Mouse (Mus musculus) G1E (cell line): ENCODE results near the gene Tulp2. TPM values are rescaled to one million over a fixed set of nuclear protein-coding genes. Genes with fewer than 3 reads are reported as not detected.
A peak's percentile ranks its signal among the peaks of the same experiment; 100 is the strongest.
"Not testable (repeated sequence)": the region's sequence is repeated elsewhere in the genome, so short reads cannot be mapped to it uniquely, and the experiment has no call there.

ENCODE experiments used
- ATAC-seq: 2 replicates; pipeline ENCODE4 v1.8.0; 2016; ENCODE audit warnings: mild to moderate bottlenecking; ENCODE audit not compliant: insufficient number of reproducible peaks, poor library complexity, low FRiP score, severe bottlenecking; ENCODE audit errors: extremely low read depth
- DNase-seq: peaks from one replicate; pipeline ENCODE4 v3.0.0; 2012; ENCODE audit warnings: low spot score
- H3K27me3 ChIP-seq: 2 replicates; pipeline ENCODE4 v1.6.1; 2012; ENCODE audit warnings: mild to moderate bottlenecking, low read length, inconsistent platforms; ENCODE audit not compliant: insufficient read depth
- H3K36me3 ChIP-seq: replicated peaks from 2 replicates; pipeline ENCODE3; 2012; ENCODE audit warnings: mild to moderate bottlenecking, inconsistent platforms
- H3K4me1 ChIP-seq: 2 replicates; pipeline ENCODE4 v1.6.1; 2012; ENCODE audit warnings: low read depth, low read length, inconsistent platforms, mixed read lengths; ENCODE audit not compliant: insufficient read depth
- H3K4me3 ChIP-seq: 2 replicates; pipeline ENCODE4 v1.5.1; 2012; ENCODE audit warnings: low read depth, mild to moderate bottlenecking, inconsistent platforms, low read length, moderate library complexity, mixed read lengths
- H3K9me3 ChIP-seq: replicated peaks from 2 replicates; pipeline ENCODE4 v1.6.1; 2012; ENCODE audit warnings: inconsistent platforms
- CTCF ChIP-seq: IDR thresholded peaks from 2 replicates; pipeline ENCODE4 v1.5.1; 2012; ENCODE audit warnings: low read depth, low read length, inconsistent platforms, mixed read lengths
- GATA1 ChIP-seq: IDR thresholded peaks from 2 replicates; pipeline ENCODE4 v1.6.1; 2012; ENCODE audit warnings: borderline replicate concordance, low read length, inconsistent platforms, mixed read lengths
- GATA2 ChIP-seq: IDR thresholded peaks from 2 replicates; pipeline ENCODE4 v1.6.1; 2012; ENCODE audit warnings: low read depth, low read length, inconsistent platforms, borderline replicate concordance
- POLR2AphosphoS5 ChIP-seq: IDR thresholded peaks from 2 replicates; pipeline ENCODE4 v1.6.1; 2012; ENCODE audit warnings: low read depth, low read length, inconsistent platforms; ENCODE audit not compliant: insufficient replicate concordance
- TAL1 ChIP-seq: conservative IDR thresholded peaks from 2 replicates; pipeline ENCODE4 v1.6.1; 2012; ENCODE audit warnings: low read depth, low read length, inconsistent platforms, mixed read lengths
- polyA plus RNA-seq: library from polyadenylated mRNA; stranded (reverse); fragments of >175 nt; gene quantifications from 2 replicates; pipeline ENCODE4 v1.2.3, GENCODE M21; 2012
- total RNA-seq, 2 experiments: library from RNA; stranded (forward) in 1 of 2; stranded (reverse) in 1 of 2; fragments of 200-1000 nt in 1 of 2; fragments of >200 nt in 1 of 2; fragmentation: Nextera tagmentation in 1 of 2; gene quantifications; 2 replicates each; pipeline ENCODE4 v1.2.3; 2014 to 2017

The Tulp2 gene
- total and polyA plus RNA-seq, 3 experiments = 0.49 to 1.7 (median 0.98) TPM

- Histone ChIP-seq H3K27me3 (no peaks in the 10 kb centered on the region), H3K9me3 (no peaks in the 10 kb centered on the region), H3K36me3 (peaks cover 31% of the 10 kb centered on the region), H3K4me3 (peak overlapping the region; percentile 94), H3K4me1 (peaks cover 65% of the 10 kb centered on the region)
- TF ChIP-seq GATA1 (no peak), TAL1 (no peak), POLR2AphosphoS5 (no peak)
- ATAC-seq = no peak
- no peak for DNase-seq
Measured at GRCm38 (mm10) chr7:45523678-45524170, 42.0 kb downstream of the Tulp2 start.

DNA sequence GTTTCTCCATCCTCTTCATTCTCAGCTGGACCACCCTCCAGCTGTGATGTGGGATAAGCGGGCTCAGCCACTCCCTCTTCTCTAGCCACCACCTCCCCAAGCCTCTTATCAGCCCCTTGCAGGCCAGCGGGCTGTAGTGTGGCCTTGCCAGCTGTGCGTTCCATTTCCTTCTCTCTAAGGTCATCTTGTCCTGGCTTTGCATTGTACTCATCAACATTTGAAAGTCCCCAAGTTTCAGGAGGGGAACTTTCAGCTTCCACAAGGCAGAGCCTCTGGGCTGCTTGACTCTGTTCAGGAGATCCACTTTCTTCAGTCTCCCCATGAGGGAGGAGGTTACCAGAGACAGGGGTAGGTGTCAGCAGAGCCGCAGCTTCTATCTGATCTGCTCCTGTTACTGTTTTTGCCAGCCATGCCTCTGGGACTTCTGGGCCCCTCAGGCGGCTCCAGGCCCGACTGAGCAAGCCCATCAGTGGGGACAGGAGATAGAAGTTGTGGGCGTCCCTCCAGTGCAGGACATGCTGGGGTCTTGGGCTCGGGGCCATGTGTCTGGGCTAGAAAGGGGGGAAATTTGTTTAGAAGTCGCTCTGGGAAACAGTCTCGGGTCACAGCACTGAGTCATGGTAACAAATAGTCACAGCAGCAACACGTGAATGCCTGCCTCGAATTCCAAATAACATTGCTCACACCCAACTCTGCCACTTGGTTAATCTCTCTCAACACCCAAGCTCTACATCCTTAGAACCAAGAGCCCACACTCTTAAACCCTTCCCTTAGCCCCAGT lies 43.4 kb downstream of the Tulp2 start:
- peak; percentile 81 for DNase-seq

DNA sequence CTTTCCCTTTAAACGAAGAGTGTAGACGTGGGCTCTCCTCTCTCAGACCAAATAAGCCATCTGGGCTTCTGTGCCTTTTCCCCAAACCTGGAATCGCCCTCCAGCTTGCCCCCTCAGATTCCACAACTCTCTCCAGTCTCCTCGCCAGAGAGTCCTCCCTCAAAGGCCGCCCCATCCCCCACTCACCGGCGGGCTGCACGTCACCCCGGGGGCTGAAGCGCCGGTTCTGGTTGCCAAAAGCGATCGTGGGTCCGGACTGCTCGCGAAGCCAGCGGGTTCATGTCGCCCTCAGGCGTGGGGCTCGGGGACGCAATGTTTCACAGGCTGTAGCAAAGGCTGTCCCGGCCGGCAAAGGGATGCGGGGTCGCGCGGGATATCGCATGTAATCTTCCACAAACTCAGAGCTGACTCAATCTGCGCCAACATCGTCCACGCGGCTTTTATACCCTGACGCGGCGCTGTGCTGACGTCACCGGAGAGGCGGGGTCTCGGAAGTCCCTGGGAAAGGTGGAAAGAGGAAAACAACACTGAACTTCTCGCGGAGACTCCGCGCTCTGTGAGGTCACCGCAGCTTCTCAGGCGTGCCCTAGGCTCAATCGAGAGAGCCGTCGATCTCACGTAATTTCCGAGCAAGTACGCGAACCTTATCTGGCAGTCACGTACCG lies 44.3 kb downstream of the Tulp2 start, which contains the start of the genes Ppp1r15a and Plekha4:
Gene Ppp1r15a (minus strand): TSS at position 460 of the 665 bp plus-strand sequence.
Gene Plekha4 (plus strand): TSS at position 522 of the 665 bp plus-strand sequence.
- Histone ChIP-seq H3K27me3 (no peaks in the 10 kb centered on the region), H3K36me3 (peaks cover 29% of the 10 kb centered on the region), H3K4me3 (peak within 1 kb of the TSS; percentile 94), H3K4me1 (peaks cover 69% of the 10 kb centered on the region), H3K9me3 (no peaks in the 10 kb centered on the region)
- ATAC-seq = peak; percentile 73
- peak; percentile 91; the same call in 1 of the 2 replicates for TF ChIP-seq POLR2AphosphoS5
- TF ChIP-seq GATA2 = no peak
- TF ChIP-seq CTCF = no peak
- DNase-seq = peak; percentile 78

More for the DNA sequence above, 43.4 kb downstream of the Tulp2 start:
- peaks cover 67% of the 10 kb centered on the region for H3K4me1 ChIP-seq
- peak overlapping the region; percentile 94 for H3K4me3 ChIP-seq
- TF ChIP-seq GATA1 (no peak), GATA2 (0 out of 2 replicates have a peak, but pooled peaks have one; percentile 80), TAL1 (peak; percentile 100), POLR2AphosphoS5 (0 out of 2 replicates have a peak, but pooled peaks have one; percentile 55)
- H3K36me3 ChIP-seq = peaks cover 31% of the 10 kb centered on the region
- ATAC-seq = peak; percentile 82
- no peaks in the 10 kb centered on the region for H3K27me3 ChIP-seq
- H3K9me3 ChIP-seq = no peaks in the 10 kb centered on the region

- Histone ChIP-seq H3K4me1 (peaks cover 66% of the 10 kb centered on the region), H3K27me3 (peaks cover 2% of the 10 kb centered on the region), H3K4me3 (peak overlapping the region; percentile 94), H3K9me3 (no peaks in the 10 kb centered on the region), H3K36me3 (peaks cover 29% of the 10 kb centered on the region)
- DNase-seq (no peak), ATAC-seq (no peak)
- no peak for TF ChIP-seq GATA2
- TF ChIP-seq POLR2AphosphoS5 = no peak
- no peak for TF ChIP-seq GATA1
- no peak for TF ChIP-seq TAL1
- TF ChIP-seq CTCF = no peak
Measured at GRCm38 (mm10) chr7:45526474-45527120, 44.9 kb downstream of the Tulp2 start.

DNA sequence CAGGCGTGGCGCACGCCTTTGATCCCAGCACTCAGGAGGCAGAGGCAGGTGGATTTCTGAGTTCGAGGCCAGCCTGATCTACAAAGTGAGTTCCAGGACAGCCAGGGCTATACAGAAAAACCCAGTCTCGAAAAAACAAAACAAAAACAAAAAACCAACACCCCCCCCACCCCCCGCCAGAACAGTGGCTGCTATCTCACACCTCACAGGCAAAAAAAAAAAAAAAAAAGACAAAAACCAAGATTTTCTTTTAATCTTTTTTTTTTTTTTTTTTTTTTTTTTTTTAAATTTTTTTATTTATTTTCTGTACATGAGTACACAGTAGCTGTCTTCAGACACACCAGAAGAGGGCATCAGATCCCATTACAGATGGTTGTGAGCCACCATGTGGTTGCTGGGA lies 45.5 kb downstream of the Tulp2 start:
- H3K9me3 ChIP-seq, ATAC-seq, DNase-seq, H3K27me3 ChIP-seq: not testable (repeated sequence)
- peaks cover 61% of the 10 kb centered on the region for H3K4me1 ChIP-seq
- H3K36me3 ChIP-seq = peaks cover 24% of the 10 kb centered on the region
- H3K4me3 ChIP-seq = peak overlapping the region; percentile 59; the same call in 1 of the 2 replicates

DNA sequence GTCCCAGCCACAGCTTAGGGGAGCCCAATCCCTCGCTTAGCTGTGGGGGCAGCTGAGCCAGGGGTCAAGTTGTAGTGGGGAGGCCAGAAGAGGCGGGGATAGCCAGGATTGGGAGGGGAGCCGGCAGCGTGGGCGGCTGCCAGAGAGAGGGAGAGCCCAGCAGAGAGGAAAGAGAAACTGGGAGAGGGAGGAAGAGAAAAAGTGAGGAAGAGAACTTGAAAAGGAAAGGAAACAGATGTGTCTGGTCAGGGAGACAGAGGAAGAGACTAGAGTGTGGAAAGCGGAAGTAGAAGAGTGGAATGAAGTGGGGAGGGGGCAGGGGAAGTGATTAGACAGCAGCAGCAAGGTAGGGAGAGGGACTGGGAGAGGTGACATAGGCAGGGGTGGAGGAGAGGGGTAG lies 47.8 kb downstream of the Tulp2 start:
- peak; percentile 69 for DNase-seq
- TF ChIP-seq GATA2 = no peak
- no peak for TF ChIP-seq CTCF
- TF ChIP-seq TAL1 = no peak
- TF ChIP-seq POLR2AphosphoS5 = no peak
- no peak for TF ChIP-seq GATA1
- Histone ChIP-seq H3K9me3 (no peaks in the 10 kb centered on the region), H3K36me3 (peaks cover 3% of the 10 kb centered on the region), H3K27me3 (peaks cover 19% of the 10 kb centered on the region), H3K4me1 (peaks cover 41% of the 10 kb centered on the region), H3K4me3 (peak overlapping the region; percentile 57; the same call in 1 of the 2 replicates)
- no peak for ATAC-seq
